Mouse (Mus musculus) lung, adult 2 months (tissue): Measurements from ENCODE around the gene 1700013G24Rik. TPM values are rescaled to one million over a fixed set of nuclear protein-coding genes. Genes with fewer than 3 reads are reported as not detected.

Experiments
- DNase-seq: peaks from one replicate; pipeline ENCODE4 v3.0.0; 2022
- H3K4me1 ChIP-seq: fragments of 200-500 bp; 2 replicates; pipeline ENCODE4 v1.6.1; 2011; ENCODE audit warnings: low read length; ENCODE audit not compliant: control insufficient read depth, insufficient read depth
- H3K4me3 ChIP-seq: fragments of 200-500 bp; replicated peaks from 2 replicates; pipeline ENCODE3; 2011; ENCODE audit warnings: low read depth, mild to moderate bottlenecking, control low read depth, low read length; ENCODE audit errors: extremely low read depth
- CTCF ChIP-seq: fragments of 200-500 bp; IDR thresholded peaks from 2 replicates; pipeline ENCODE4 v1.5.1; 2011; ENCODE audit warnings: mild to moderate bottlenecking, low read length, control low read depth; ENCODE audit not compliant: insufficient read depth
- POLR2A ChIP-seq: fragments of 200-500 bp; IDR thresholded peaks from 2 replicates; pipeline ENCODE4 v1.6.1; 2011; ENCODE audit warnings: low read depth, mild to moderate bottlenecking, control low read depth, low read length, borderline replicate concordance; ENCODE audit errors: extremely low read depth
- WGBS: fragments of 180-500 bp; shearing (Covaris S2); methylation state at CpG from one replicate; pipeline ENCODE4 v1.1.7; 2018; 5-methylcytosine and 5-hydroxymethylcytosine counted together
- polyA plus RNA-seq: library from polyadenylated mRNA; depleted of rRNA; stranded (reverse); fragments of >200 nt; gene quantifications from 2 replicates; pipeline ENCODE4 v1.2.3, GENCODE M21; 2012

Gene 1700013G24Rik
- polyA plus RNA-seq, 1 experiment, result 0.15 TPM

- whole genome bisulfite sequencing, result 68% methylated on average over 4 of the region's 4 CpGs
- peaks cover 6% of the 10 kb centered on the region for H3K4me1 ChIP-seq
- no peak overlapping the region for H3K4me3 ChIP-seq
- TF ChIP-seq CTCF, result no peak
- TF ChIP-seq POLR2A, result no peak
- DNase-seq, result no peak
Measured at GRCm38 (mm10) chr4:137466991-137467390, 13.9 kb downstream of the 1700013G24Rik start.

GRCm38 (mm10) chr4:137467525-137467924 lies 14.4 kb downstream of the 1700013G24Rik start:
- DNase-seq, result no peak
- TF ChIP-seq CTCF (no peak), POLR2A (no peak)
- Histone ChIP-seq H3K4me1 (peaks cover 6% of the 10 kb centered on the region), H3K4me3 (no peak overlapping the region)
- WGBS, result 82% methylated on average over 2 of the region's 2 CpGs

GRCm38 (mm10) chr4:137468260-137469080 lies 15.4 kb downstream of the 1700013G24Rik start, which contains the start of gene Hspg2:
Gene Hspg2 (plus strand): TSS chr4:137468769.
- H3K4me3 ChIP-seq, result peak within 1 kb of the TSS; percentile 71
- 2% methylated on average over 68 of the region's 72 CpGs for WGBS
- DNase-seq, result peak; percentile 96
- H3K4me1 ChIP-seq, result peaks cover 6% of the 10 kb centered on the region
- no peak for TF ChIP-seq CTCF
- TF ChIP-seq POLR2A, result peak; percentile 45; the same call in 1 of the 2 replicates

GRCm38 (mm10) chr4:137469081-137469844 lies 16.2 kb downstream of the 1700013G24Rik start:
- TF ChIP-seq CTCF (no peak), POLR2A (0 out of 2 replicates have a peak, but pooled peaks have one; percentile 5)
- DNase-seq, result peak; percentile 60
- Histone ChIP-seq H3K4me3 (peak overlapping the region; percentile 71), H3K4me1 (peaks cover 10% of the 10 kb centered on the region)
- WGBS, result 10% methylated on average over 20 of the region's 20 CpGs

- no peak overlapping the region for H3K4me3 ChIP-seq
- TF ChIP-seq CTCF, result no peak
- no peak for TF ChIP-seq POLR2A
- WGBS, result 49% methylated on average over 15 of the region's 15 CpGs
- DNase-seq, result no peak
- H3K4me1 ChIP-seq, result peaks cover 10% of the 10 kb centered on the region
Measured at GRCm38 (mm10) chr4:137469845-137470692, 17.0 kb downstream of the 1700013G24Rik start.

- DNase-seq, result no peak
- WGBS, result 59% methylated on average over 9 of the region's 9 CpGs
- Histone ChIP-seq H3K4me1 (peaks cover 10% of the 10 kb centered on the region), H3K4me3 (no peak overlapping the region)
- TF ChIP-seq CTCF, result no peak
- TF ChIP-seq POLR2A, result no peak
Measured at GRCm38 (mm10) chr4:137470701-137471317, 17.7 kb downstream of the 1700013G24Rik start.

GRCm38 (mm10) chr4:137471326-137471725 lies 18.2 kb downstream of the 1700013G24Rik start:
- TF ChIP-seq POLR2A, result no peak
- no peak for TF ChIP-seq CTCF
- WGBS, result 56% methylated on average over 8 of the region's 8 CpGs
- DNase-seq, result no peak
- no peak overlapping the region for H3K4me3 ChIP-seq
- H3K4me1 ChIP-seq, result peaks cover 10% of the 10 kb centered on the region

- Histone ChIP-seq H3K4me3 (no peak overlapping the region), H3K4me1 (peaks cover 13% of the 10 kb centered on the region)
- TF ChIP-seq CTCF, result no peak
- no peak for TF ChIP-seq POLR2A
- 80% methylated on average over 8 of the region's 8 CpGs for WGBS
- DNase-seq, result no peak
Measured at GRCm38 (mm10) chr4:137473240-137473639, 20.2 kb downstream of the 1700013G24Rik start.
